17 mouse cellular contexts compared by ENCODE assay signal in genomic region chr8:92158219-92158618, GRCm38 (mm10).
DNase-seq lines count a peak whose midpoint lies in the region; ATAC-seq and TF ChIP-seq lines count a peak whose summit lies in the region.
"Had no signal": no experiment of that assay in that cellular context is flagged by ENCODE, and none has a peak within 500 bp of the region (broad histone marks: within the 10 kb centered on the region; RNA-seq: fewer than 3 reads in every experiment).

No protein-coding gene starts in this region.

- peaks cover 6% of the 10 kb centered on the region; the same call in 1 of the 2 replicates for H3K27me3 ChIP-seq in heart, embryonic 12.5 days (replicated peaks)
- H3K27me3 ChIP-seq: liver, embryonic 13.5 days; megakaryocyte, embryonic 14.5 days had no signal

- H3K4me1 ChIP-seq in heart, embryonic 12.5 days (replicated peaks), result peaks cover 8% of the 10 kb centered on the region
- H3K4me1 ChIP-seq in lung, adult 2 months (ENCODE audit: control insufficient read depth, insufficient read depth, low read length), result no peaks in the 10 kb centered on the region; the same call in 1 of the 2 replicates
- H3K4me1 ChIP-seq: liver, embryonic 13.5 days; megakaryocyte, embryonic 14.5 days had no signal

- H3K9ac ChIP-seq in heart, embryonic 12.5 days, result no peak overlapping the region
- H3K9ac ChIP-seq: liver, embryonic 13.5 days had no signal

- no peak for DNase-seq in heart, postnatal 14 days
- peak; percentile 6 for DNase-seq in embryo, embryonic 9.5 days (ENCODE audit: extremely low spot score)
- peak; percentile 38 for DNase-seq in lung, adult 2 months
- DNase-seq in Muller cell, postnatal 12 days (ENCODE audit: inconsistent ontology term), result no peak
- DNase-seq in right cerebral cortex, postnatal 25 days, result no peak
- DNase-seq: cerebellum, adult 11-12 months; gastrocnemius, postnatal 36 days; kidney, adult 18-20 months; kidney, postnatal 36 days; liver, embryonic 13.5 days; right cerebral cortex, adult 18-20 months had no signal

- no peak for TF ChIP-seq CTCF in lung, adult 2 months (IDR thresholded peaks at IDR 0.05; ENCODE audit: insufficient read depth, low read length)

- WGBS in heart, embryonic 12.5 days, result 17% methylated on average over 10 of the region's 10 CpGs
- WGBS in lung, adult 2 months, result 47% methylated on average over 10 of the region's 10 CpGs

- 0 out of 2 replicates have a peak, but pooled peaks cover 5% of the 10 kb centered on the region for H3K9me3 ChIP-seq in heart, embryonic 12.5 days (replicated peaks)
- H3K9me3 ChIP-seq: liver, embryonic 13.5 days had no signal

- intact Hi-C loops in heart, postnatal 14 days (cut with DNase I), result no loop called here

- H3K36me3 ChIP-seq in heart, embryonic 12.5 days, result no peaks in the 10 kb centered on the region
- H3K36me3 ChIP-seq: liver, embryonic 13.5 days had no signal

- peak; percentile 28; the same call in 1 of the 2 replicates for TF ChIP-seq POLR2A in lung, adult 2 months (IDR thresholded peaks at IDR 0.05; ENCODE audit: borderline replicate concordance, extremely low read depth, low read depth, low read length)

- H3K4me2 ChIP-seq in heart, embryonic 12.5 days, result peak overlapping the region; percentile 40
- H3K4me2 ChIP-seq: liver, embryonic 13.5 days had no signal

- H3K27ac ChIP-seq in heart, embryonic 12.5 days (ENCODE audit: poor library complexity, severe bottlenecking), result no peak overlapping the region
- H3K27ac ChIP-seq: liver, embryonic 13.5 days had no signal

- no peak overlapping the region for H3K4me3 ChIP-seq in heart, embryonic 12.5 days
- H3K4me3 ChIP-seq in lung, adult 2 months (replicated peaks; ENCODE audit: extremely low read depth, low read depth, low read length), result peak overlapping the region; percentile 47
- H3K4me3 ChIP-seq: erythroblast, embryonic 14.5 days; liver, embryonic 13.5 days; megakaryocyte, embryonic 14.5 days; myocyte had no signal

- no peak for ATAC-seq in heart, embryonic 12.5 days (ENCODE audit: insufficient number of reproducible peaks, low FRiP score)
- ATAC-seq in megakaryocyte progenitor cell, adult 5-6 weeks (replicated peaks; ENCODE audit: poor library complexity), result peak; percentile 79
- ATAC-seq: hindbrain, embryonic 16.5 days had no signal

Comparison
In these comparisons a context has a peak if more than half of its experiments do, and no peak if none do; other contexts are left out.
1. DNase-seq: peak in embryo, embryonic 9.5 days (single experiment) and lung, adult 2 months (single experiment); none in heart, postnatal 14 days (0 of 2), Muller cell, postnatal 12 days (single experiment) and right cerebral cortex, postnatal 25 days (single experiment).